Mouse (Mus musculus): Measurements from ENCODE around the gene Nr3c2. TPM values are rescaled to one million over a fixed set of nuclear protein-coding genes. Genes with fewer than 3 reads are reported as not detected.

Nr3c2 gene
- total and polyA plus RNA-seq, 2 experiments from 2014 or later: 5.7 to 6.0 TPM

GRCm38 (mm10) chr8:77154496-77154895 lies 255.3 kb downstream of the Nr3c2 start:
- no peak overlapping the region for H3K4me2 ChIP-seq (ENCODE audit: low read depth, low read length, poor library complexity, severe bottlenecking)
- no peak overlapping the region for H3K27ac ChIP-seq (ENCODE audit: low read depth, low read length)
- H3K9ac ChIP-seq (replicated peaks; ENCODE audit: low read length, poor library complexity, severe bottlenecking): no peak overlapping the region
- no peak overlapping the region for H3K4me3 ChIP-seq (ENCODE audit: low read depth, low read length)
- ATAC-seq (ENCODE audit: low FRiP score): no peak
- 50% methylated on average over 3 of the region's 3 CpGs for WGBS
- DNase-seq (ENCODE audit: low spot score): no peak
- H3K9me3 ChIP-seq (ENCODE audit: low read length): no peaks in the 10 kb centered on the region
- H3K4me1 ChIP-seq (ENCODE audit: insufficient read depth, low read length): no peaks in the 10 kb centered on the region
- no peaks in the 10 kb centered on the region for H3K36me3 ChIP-seq (ENCODE audit: insufficient read depth, low read length)
- TF ChIP-seq CTCF (IDR thresholded peaks at IDR 0.05): peak; percentile 64
- H3K27me3 ChIP-seq (ENCODE audit: insufficient read depth, low read length): no peaks in the 10 kb centered on the region

GRCm38 (mm10) chr8:77169320-77169719 lies 270.1 kb downstream of the Nr3c2 start:
- no peak for ATAC-seq (ENCODE audit: low FRiP score)
- no peak for DNase-seq (ENCODE audit: low spot score)
- Histone ChIP-seq H3K9ac (replicated peaks; ENCODE audit: low read length, poor library complexity, severe bottlenecking) (no peak overlapping the region), H3K36me3 (ENCODE audit: insufficient read depth, low read length) (no peaks in the 10 kb centered on the region), H3K4me3 (ENCODE audit: low read depth, low read length) (no peak overlapping the region), H3K4me2 (ENCODE audit: low read depth, low read length, poor library complexity, severe bottlenecking) (no peak overlapping the region), H3K27me3 (ENCODE audit: insufficient read depth, low read length) (no peaks in the 10 kb centered on the region), H3K9me3 (ENCODE audit: low read length) (no peaks in the 10 kb centered on the region), H3K4me1 (ENCODE audit: insufficient read depth, low read length) (no peaks in the 10 kb centered on the region), H3K27ac (ENCODE audit: low read depth, low read length) (no peak overlapping the region)
- 97% methylated on average over 6 of the region's 6 CpGs for WGBS
- no peak for TF ChIP-seq CTCF (IDR thresholded peaks at IDR 0.05)

DNA sequence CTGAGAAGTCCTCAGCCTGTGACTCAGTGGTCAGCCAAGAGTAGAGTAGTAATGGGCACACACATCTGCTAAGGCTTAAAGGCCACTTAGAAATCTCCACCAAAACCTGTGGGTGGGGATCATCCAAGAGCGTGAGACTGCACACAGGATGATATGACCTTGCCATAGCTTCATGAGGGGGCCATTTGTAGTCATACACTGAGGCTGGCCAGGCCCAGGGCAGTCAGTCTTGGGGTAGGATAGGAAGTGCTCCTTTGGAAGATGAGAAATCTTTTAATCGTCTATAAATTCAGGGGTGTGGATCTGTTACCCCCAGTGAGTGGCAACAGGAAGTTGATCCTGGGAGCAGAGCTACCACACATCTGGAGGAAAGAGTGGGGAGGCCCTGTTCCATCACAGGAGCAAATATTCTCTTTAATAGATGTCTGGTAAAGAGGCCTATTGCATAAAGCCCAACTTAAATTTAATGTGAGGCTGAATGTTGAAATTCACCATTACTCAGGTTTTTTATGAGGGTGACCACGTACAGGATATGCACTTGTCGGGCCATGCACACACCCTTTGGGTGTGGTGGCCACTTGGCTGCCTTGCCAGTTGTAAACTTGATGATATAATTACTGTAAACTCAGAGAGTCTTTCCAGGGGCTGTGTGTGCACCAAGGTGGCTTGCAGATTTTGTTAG lies 270.7 kb downstream of the Nr3c2 start:
- H3K9me3 ChIP-seq (ENCODE audit: low read length): no peaks in the 10 kb centered on the region
- H3K27ac ChIP-seq (ENCODE audit: low read depth, low read length): no peak overlapping the region
- no peak overlapping the region for H3K4me3 ChIP-seq (ENCODE audit: low read depth, low read length)
- no peaks in the 10 kb centered on the region for H3K4me1 ChIP-seq (ENCODE audit: insufficient read depth, low read length)
- WGBS: 90% methylated on average over 4 of the region's 4 CpGs
- no peaks in the 10 kb centered on the region for H3K27me3 ChIP-seq (ENCODE audit: insufficient read depth, low read length)
- H3K4me2 ChIP-seq (ENCODE audit: low read depth, low read length, poor library complexity, severe bottlenecking): no peak overlapping the region
- ATAC-seq (ENCODE audit: low FRiP score): no peak
- TF ChIP-seq CTCF (IDR thresholded peaks at IDR 0.05): no peak
- H3K36me3 ChIP-seq (ENCODE audit: insufficient read depth, low read length): no peaks in the 10 kb centered on the region
- no peak overlapping the region for H3K9ac ChIP-seq (replicated peaks; ENCODE audit: low read length, poor library complexity, severe bottlenecking)
- no peak for DNase-seq (ENCODE audit: low spot score)

GRCm38 (mm10) chr8:77170439-77170759 lies 271.2 kb downstream of the Nr3c2 start:
- TF ChIP-seq CTCF (IDR thresholded peaks at IDR 0.05): no peak
- Histone ChIP-seq H3K27ac (ENCODE audit: low read depth, low read length) (no peak overlapping the region), H3K9ac (replicated peaks; ENCODE audit: low read length, poor library complexity, severe bottlenecking) (no peak overlapping the region), H3K36me3 (ENCODE audit: insufficient read depth, low read length) (no peaks in the 10 kb centered on the region), H3K9me3 (ENCODE audit: low read length) (no peaks in the 10 kb centered on the region), H3K4me3 (ENCODE audit: low read depth, low read length) (no peak overlapping the region), H3K27me3 (ENCODE audit: insufficient read depth, low read length) (no peaks in the 10 kb centered on the region), H3K4me1 (ENCODE audit: insufficient read depth, low read length) (no peaks in the 10 kb centered on the region), H3K4me2 (ENCODE audit: low read depth, low read length, poor library complexity, severe bottlenecking) (no peak overlapping the region)
- DNase-seq (ENCODE audit: low spot score): no peak
- 95% methylated on average over 4 of the region's 4 CpGs for WGBS
- ATAC-seq (ENCODE audit: low FRiP score): no peak

- no peak for DNase-seq (ENCODE audit: low spot score)
- no peak for TF ChIP-seq CTCF (IDR thresholded peaks at IDR 0.05)
- H3K4me2 ChIP-seq (ENCODE audit: low read depth, low read length, poor library complexity, severe bottlenecking): no peak overlapping the region
- no peaks in the 10 kb centered on the region for H3K36me3 ChIP-seq (ENCODE audit: insufficient read depth, low read length)
- H3K4me1 ChIP-seq (ENCODE audit: insufficient read depth, low read length): no peaks in the 10 kb centered on the region
- WGBS: 68% methylated on average over 12 of the region's 12 CpGs
- H3K9ac ChIP-seq (replicated peaks; ENCODE audit: low read length, poor library complexity, severe bottlenecking): no peak overlapping the region
- no peak for ATAC-seq (ENCODE audit: low FRiP score)
- no peak overlapping the region for H3K4me3 ChIP-seq (ENCODE audit: low read depth, low read length)
- H3K9me3 ChIP-seq (ENCODE audit: low read length): no peaks in the 10 kb centered on the region
- H3K27me3 ChIP-seq (ENCODE audit: insufficient read depth, low read length): no peaks in the 10 kb centered on the region
- H3K27ac ChIP-seq (ENCODE audit: low read depth, low read length): no peak overlapping the region
These were observed 273.9 kb downstream of the Nr3c2 start for GRCm38 (mm10) chr8:77173075-77173657.

- no peak overlapping the region for H3K27ac ChIP-seq (ENCODE audit: low read depth, low read length)
- WGBS: 50% methylated on average over 3 of the region's 3 CpGs
- no peak overlapping the region for H3K9ac ChIP-seq (replicated peaks; ENCODE audit: low read length, poor library complexity, severe bottlenecking)
- no peaks in the 10 kb centered on the region for H3K4me1 ChIP-seq (ENCODE audit: insufficient read depth, low read length)
- no peak for DNase-seq (ENCODE audit: low spot score)
- no peaks in the 10 kb centered on the region for H3K9me3 ChIP-seq (ENCODE audit: low read length)
- no peak for ATAC-seq (ENCODE audit: low FRiP score)
- no peaks in the 10 kb centered on the region for H3K36me3 ChIP-seq (ENCODE audit: insufficient read depth, low read length)
- H3K27me3 ChIP-seq (ENCODE audit: insufficient read depth, low read length): no peaks in the 10 kb centered on the region
- TF ChIP-seq CTCF (IDR thresholded peaks at IDR 0.05): no peak
- H3K4me3 ChIP-seq (ENCODE audit: low read depth, low read length): no peak overlapping the region
- no peak overlapping the region for H3K4me2 ChIP-seq (ENCODE audit: low read depth, low read length, poor library complexity, severe bottlenecking)
These were observed 274.5 kb downstream of the Nr3c2 start for GRCm38 (mm10) chr8:77173736-77174135.

Measured in midbrain, postnatal 0 days (tissue).